Mouse (Mus musculus) CH12.LX (cell line): ENCODE results near the gene Timp2. TPM values are rescaled to one million over a fixed set of nuclear protein-coding genes. Genes with fewer than 3 reads are reported as not detected.

Experiments
- DNase-seq: peaks from one replicate; pipeline ENCODE4 v3.0.0-alpha.2; 2013; ENCODE audit errors: extremely low read depth
- H3K27ac ChIP-seq: 2 replicates; pipeline ENCODE4 v1.5.1; 2012; ENCODE audit warnings: low read depth, mild to moderate bottlenecking, control low read depth, moderate library complexity; ENCODE audit not compliant: insufficient read depth
- H3K27me3 ChIP-seq: replicated peaks from 2 replicates; pipeline ENCODE3; 2012; ENCODE audit warnings: inconsistent platforms
- H3K36me3 ChIP-seq, 2 experiments: replicated peaks in 1 of 2; 2 replicates each; pipeline versions ENCODE3 to v1.6.1; 2012; ENCODE audit warnings: inconsistent platforms in 1 of 2, low read length in 1 of 2, mild to moderate bottlenecking in 1 of 2, mixed read lengths in 1 of 2, moderate library complexity in 1 of 2; ENCODE audit not compliant: control insufficient read depth in 1 of 2, insufficient read depth in 1 of 2
- H3K4me1 ChIP-seq, 2 experiments: 2 replicates each; pipeline ENCODE4 v1.6.1; 2012; ENCODE audit warnings: inconsistent platforms in 1 of 2, moderate library complexity in 1 of 2; ENCODE audit not compliant: insufficient read depth in 2 of 2, control insufficient read depth in 1 of 2
- H3K4me2 ChIP-seq: 2 replicates; pipeline ENCODE4 v1.6.1; 2012; ENCODE audit warnings: low read depth, mild to moderate bottlenecking, control low read depth; ENCODE audit not compliant: poor library complexity, insufficient read depth, severe bottlenecking
- H3K4me3 ChIP-seq, 3 experiments: fragments of 150-350 bp in 1 of 3; sonication (generic) in 1 of 3; replicated peaks in 1 of 3; 2 replicates each; pipeline versions ENCODE3 to v1.5.1; 2011 to 2012; ENCODE audit warnings: low read depth in 2 of 3, low read length in 2 of 3, mild to moderate bottlenecking in 2 of 3, moderate library complexity in 2 of 3, control low read depth in 1 of 3, improper control_type of control experiment in 1 of 3, inconsistent platforms in 1 of 3, mixed read lengths in 1 of 3; ENCODE audit not compliant: poor library complexity in 1 of 3
- H3K79me2 ChIP-seq: replicated peaks from 2 replicates; pipeline ENCODE4 v1.6.1; 2012; ENCODE audit warnings: mild to moderate bottlenecking, moderate library complexity; ENCODE audit not compliant: control insufficient read depth, poor library complexity, insufficient read depth, severe bottlenecking; ENCODE audit errors: extremely low read depth
- H3K9ac ChIP-seq: 2 replicates; pipeline ENCODE4 v1.6.1; 2012; ENCODE audit warnings: low read depth, mild to moderate bottlenecking, control low read depth, moderate library complexity; ENCODE audit not compliant: insufficient read depth
- H3K9me3 ChIP-seq: replicated peaks from 2 replicates; pipeline ENCODE3; 2012; ENCODE audit warnings: low read length, inconsistent platforms, mixed read lengths
- BHLHE40 ChIP-seq: IDR thresholded peaks from 2 replicates; pipeline ENCODE4 v1.6.1; 2011; ENCODE audit warnings: mild to moderate bottlenecking, low read depth, low read length, improper control_type of control experiment
- CHD1 ChIP-seq: IDR thresholded peaks from 2 replicates; pipeline ENCODE4 v1.6.1; 2012; ENCODE audit warnings: low read depth, low read length, improper control_type of control experiment, inconsistent platforms
- CHD2 ChIP-seq: IDR thresholded peaks from 2 replicates; pipeline ENCODE4 v1.6.1; 2011; ENCODE audit warnings: low read length, improper control_type of control experiment
- E2F4 ChIP-seq: IDR thresholded peaks from 2 replicates; pipeline ENCODE4 v1.6.1; 2011; ENCODE audit warnings: low read depth, low read length, improper control_type of control experiment; ENCODE audit not compliant: insufficient replicate concordance
- ETS1 ChIP-seq: conservative IDR thresholded peaks from 2 replicates; pipeline ENCODE4 v1.6.1; 2012; ENCODE audit warnings: low read depth, mild to moderate bottlenecking, inconsistent platforms, low read length, improper control_type of control experiment, moderate library complexity
- JUN ChIP-seq: IDR thresholded peaks from 2 replicates; pipeline ENCODE4 v1.6.1; 2011; ENCODE audit warnings: low read depth, mild to moderate bottlenecking, low read length, improper control_type of control experiment, moderate library complexity; ENCODE audit not compliant: insufficient read depth
- MAFK ChIP-seq: IDR thresholded peaks from 2 replicates; pipeline ENCODE4 v1.6.1; 2011; ENCODE audit warnings: low read length, improper control_type of control experiment; ENCODE audit not compliant: insufficient replicate concordance
- MAZ ChIP-seq: IDR thresholded peaks from 2 replicates; pipeline ENCODE4 v1.6.1; 2012; ENCODE audit warnings: low read depth, mild to moderate bottlenecking, inconsistent platforms, low read length, improper control_type of control experiment, moderate library complexity
- MEF2A ChIP-seq: IDR thresholded peaks from 2 replicates; pipeline ENCODE4 v1.6.1; 2014; ENCODE audit warnings: low read depth, mild to moderate bottlenecking, inconsistent platforms, low read length, improper control_type of control experiment, borderline replicate concordance
- MXI1 ChIP-seq: IDR thresholded peaks from 2 replicates; pipeline ENCODE4 v1.6.1; 2011; ENCODE audit warnings: mild to moderate bottlenecking, low read depth, low read length, improper control_type of control experiment
- MYC ChIP-seq: IDR thresholded peaks from 2 replicates; pipeline ENCODE4 v1.6.1; 2011; ENCODE audit warnings: low read depth, mild to moderate bottlenecking, improper control_type of control experiment, low read length
- PAX5 ChIP-seq: IDR thresholded peaks from 2 replicates; pipeline ENCODE4 v1.6.1; 2012; ENCODE audit warnings: low read length, inconsistent platforms, mixed read lengths
- POLR2A ChIP-seq: IDR thresholded peaks from 2 replicates; pipeline ENCODE4 v1.6.1; 2011; ENCODE audit warnings: low read depth, mild to moderate bottlenecking, improper control_type of control experiment, low read length
- RAD21 ChIP-seq: IDR thresholded peaks from 2 replicates; pipeline ENCODE4 v1.6.1; 2011; ENCODE audit warnings: low read depth, mild to moderate bottlenecking, low read length, improper control_type of control experiment, moderate library complexity
- SIN3A ChIP-seq: IDR thresholded peaks from 2 replicates; pipeline ENCODE4 v1.6.1; 2012; ENCODE audit warnings: low read length, improper control_type of control experiment, inconsistent platforms
- TBP ChIP-seq: conservative IDR thresholded peaks from 2 replicates; pipeline ENCODE4 v1.6.1; 2011; ENCODE audit warnings: low read depth, low read length, improper control_type of control experiment
- TCF12 ChIP-seq: IDR thresholded peaks from 2 replicates; pipeline ENCODE4 v1.6.1; 2014; ENCODE audit warnings: low read depth, mild to moderate bottlenecking, inconsistent platforms, low read length, improper control_type of control experiment
- UBTF ChIP-seq: IDR thresholded peaks from 2 replicates; pipeline ENCODE4 v1.6.1; 2012; ENCODE audit warnings: low read depth, mild to moderate bottlenecking, inconsistent platforms, low read length, improper control_type of control experiment, moderate library complexity
- USF1 ChIP-seq: IDR thresholded peaks from 2 replicates; pipeline ENCODE4 v1.6.1; 2014; ENCODE audit warnings: low read depth, mild to moderate bottlenecking, inconsistent platforms, low read length, improper control_type of control experiment
- USF2 ChIP-seq: conservative IDR thresholded peaks from 2 replicates; pipeline ENCODE4 v1.6.1; 2011; ENCODE audit warnings: low read depth, low read length, improper control_type of control experiment
- dilution Hi-C: fragments of 300-500 bp; cut with MboI; formaldehyde crosslinking; loops from 2 replicates; pipeline ENCODE4 v1.14.3; 2020; ENCODE audit warnings: low sequenced_read_pairs; ENCODE audit not compliant: extremely low pct_unique_long_range_greater_than_20kb, extremely low pct_ligation_motif_present
- in situ Hi-C: fragments of 300-500 bp; cut with MboI; formaldehyde crosslinking; loops from 3 replicates; pipeline ENCODE4 v1.14.3; 2019; ENCODE audit warnings: low sequenced_read_pairs, low pct_ligation_motif_present, low pct_unique_long_range_greater_than_20kb, mixed read lengths
- polyA plus RNA-seq: library from polyadenylated mRNA; unstranded; fragments of >175 nt; gene quantifications from 2 replicates; pipeline ENCODE4 v1.2.1, GENCODE M21; 2012; ENCODE audit warnings: low read depth; ENCODE audit not compliant: insufficient read length
- total RNA-seq, 2 experiments: library from RNA; depleted of rRNA; stranded (reverse); fragments of 300-350 nt in 1 of 2; fragments of >200 nt in 1 of 2; gene quantifications; 2 replicates each; pipeline ENCODE4 v1.2.3; 2012 to 2014

Gene Timp2
- total and polyA plus RNA-seq, 3 experiments: 0.34 TPM; not detected in 2

DNA sequence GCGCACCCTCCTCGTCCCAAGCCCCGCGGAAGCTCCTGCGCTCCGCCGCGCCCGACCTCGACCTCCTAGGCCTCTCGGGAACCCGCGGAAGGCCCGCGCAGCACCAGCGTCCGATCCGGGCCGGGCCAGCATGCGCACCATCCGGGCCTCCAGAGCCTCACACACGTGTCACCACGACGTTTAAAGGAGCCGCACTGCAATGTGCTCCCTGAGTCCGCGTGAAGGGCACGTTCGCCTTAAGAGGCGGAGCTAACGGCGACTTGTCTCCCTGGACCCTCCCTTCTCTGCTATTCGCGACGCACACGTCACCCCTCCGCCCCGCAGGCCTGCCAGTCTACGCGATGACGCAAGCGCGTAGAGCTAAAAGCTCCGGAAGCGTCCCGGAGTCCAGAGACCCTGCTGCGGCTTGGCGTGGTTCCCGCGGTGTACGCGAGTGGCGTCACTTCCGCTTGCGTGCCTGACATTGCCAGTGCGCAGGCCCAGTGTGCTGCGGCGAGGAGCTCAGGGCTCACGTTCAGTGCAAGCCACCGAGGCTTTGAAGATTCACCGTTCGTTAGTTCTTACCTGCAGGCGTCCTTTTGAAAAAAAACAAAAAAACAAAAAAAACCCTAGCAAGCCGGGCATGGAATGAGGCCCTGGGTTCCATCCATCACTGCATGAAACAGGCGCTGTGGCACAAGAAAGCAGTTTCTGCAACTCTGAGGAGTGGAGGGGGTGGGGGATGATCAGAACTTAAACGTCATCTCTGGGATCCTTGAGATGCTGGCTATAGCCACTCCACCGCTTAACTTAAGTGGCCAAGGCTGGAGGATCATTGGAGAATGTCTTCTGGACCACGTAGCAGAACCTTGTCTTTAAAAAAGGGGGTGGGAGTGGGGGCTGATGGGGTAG lies 65.3 kb downstream of the Timp2 start, which contains the start of gene Usp36 (continued):
- TF ChIP-seq UBTF (peak; percentile 93; the same call in 1 of the 2 replicates), MAFK (no peak), TCF12 (peak; percentile 78), USF2 (no peak), ETS1 (peak; percentile 89), TBP (peak; percentile 68; the same call in 1 of the 2 replicates), MXI1 (peak; percentile 100), CHD2 (peak; percentile 32; the same call in 1 of the 2 replicates), JUN (peak; percentile 74), E2F4 (peak; percentile 88; the same call in 1 of the 2 replicates)

DNA sequence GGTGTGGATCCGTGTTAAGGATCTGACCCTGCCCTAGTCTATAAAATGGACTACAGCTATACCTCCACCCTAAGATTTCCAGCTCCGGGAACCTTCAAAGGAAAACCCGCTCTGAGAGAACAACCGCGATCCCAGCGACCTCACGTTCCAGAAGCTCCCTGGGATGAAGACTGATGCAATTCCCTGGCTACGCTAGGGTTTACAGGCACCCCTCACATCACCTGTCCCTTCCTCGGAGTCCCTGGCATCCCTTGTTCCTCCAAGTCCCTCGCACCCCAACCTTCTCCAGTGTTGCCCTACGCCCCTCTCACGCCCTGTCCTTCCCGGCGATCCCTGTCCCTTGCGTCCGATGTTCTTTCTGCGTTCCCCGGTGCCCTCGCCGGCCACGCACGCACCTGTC lies 66.0 kb downstream of the Timp2 start:
- Histone ChIP-seq H3K36me3 (peaks cover 30 to 37% of the 10 kb centered on the region in 2 experiments), H3K4me2 (peak overlapping the region; percentile 65; the same call in 1 of the 2 replicates), H3K4me1 (peaks cover 2 to 25% of the 10 kb centered on the region in 2 experiments; a peak in 3 of 4 replicates), H3K27ac (peak overlapping the region; percentile 59), H3K27me3 (peaks cover 24% of the 10 kb centered on the region), H3K9ac (peak overlapping the region; percentile 77), H3K9me3 (peaks cover 6% of the 10 kb centered on the region), H3K79me2 (peaks cover 31% of the 10 kb centered on the region), H3K4me3 (peak overlapping the region; percentile 86 to 97 (median 91))
- peak; percentile 21 for DNase-seq
- TF ChIP-seq MAZ (no peak), E2F4 (no peak), JUN (no peak), TCF12 (no peak), CHD1 (no peak), PAX5 (no peak)
- dilution Hi-C loops (no loop called here), in situ Hi-C loops (no loop called here)

DNA sequence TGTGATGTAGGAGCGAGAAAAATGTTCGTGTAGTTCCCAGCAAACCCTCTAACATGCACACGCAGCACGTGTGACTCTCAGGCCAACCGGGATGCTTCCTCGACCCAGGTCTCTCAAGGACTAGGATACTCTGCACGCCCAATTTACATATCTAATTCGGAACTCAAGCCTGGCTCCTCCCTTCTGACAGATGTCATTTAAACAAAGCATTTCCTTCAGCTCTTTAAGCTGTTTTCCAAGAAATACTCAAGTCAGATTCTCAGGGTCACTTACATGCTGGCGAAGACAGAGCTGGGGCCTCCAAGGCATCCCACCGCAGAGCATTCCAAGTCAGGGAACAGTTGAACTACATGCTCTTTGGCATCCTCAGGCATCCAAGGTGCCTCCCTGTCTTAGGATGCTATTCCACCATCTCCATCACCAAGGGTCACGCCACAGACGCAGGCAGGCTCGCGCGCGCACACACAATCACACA lies 66.5 kb downstream of the Timp2 start:
- H3K9me3 ChIP-seq: peaks cover 1% of the 10 kb centered on the region
- H3K79me2 ChIP-seq: peaks cover 31% of the 10 kb centered on the region
- dilution Hi-C loops: no loop called here
- DNase-seq: peak; percentile 71
- H3K4me2 ChIP-seq: peak overlapping the region; percentile 65
- peak; percentile 79 for TF ChIP-seq MXI1
- peak; percentile 26; the same call in 1 of the 2 replicates for TF ChIP-seq MYC
- 0 out of 2 replicates have a peak, but pooled peaks have one; percentile 7 for TF ChIP-seq TBP
- TF ChIP-seq POLR2A: peak; percentile 31; the same call in 1 of the 2 replicates
- no peak for TF ChIP-seq UBTF
- 0 out of 2 replicates have a peak, but pooled peaks have one; percentile 18 for TF ChIP-seq MEF2A
- no peak for TF ChIP-seq RAD21
- peak; percentile 54; the same call in 1 of the 2 replicates for TF ChIP-seq SIN3A
- TF ChIP-seq USF1: peak; percentile 25
- no peak for TF ChIP-seq CHD2
- peak; percentile 85 for TF ChIP-seq BHLHE40
- no peak for TF ChIP-seq MAFK
- TF ChIP-seq, all 38 proteins: peak for 8
- H3K9ac ChIP-seq: peak overlapping the region; percentile 77
- in situ Hi-C loops: no loop called here
- peak overlapping the region; percentile 86 to 97 (median 91) for H3K4me3 ChIP-seq
- H3K27ac ChIP-seq: peak overlapping the region; percentile 22
- peaks cover 2 to 25% of the 10 kb centered on the region in 2 experiments; a peak in 3 of 4 replicates for H3K4me1 ChIP-seq
- peaks cover 19% of the 10 kb centered on the region for H3K27me3 ChIP-seq
- peaks cover 33 to 41% of the 10 kb centered on the region in 2 experiments for H3K36me3 ChIP-seq
